Mouse (Mus musculus): Measurements from ENCODE around the gene Btbd3. TPM values are rescaled to one million over a fixed set of nuclear protein-coding genes. Genes with fewer than 3 reads are reported as not detected.

Gene Btbd3
- polyA plus RNA-seq (2012; rRNA removed): 34.5 and 46.4 TPM in 2 replicates

DNA sequence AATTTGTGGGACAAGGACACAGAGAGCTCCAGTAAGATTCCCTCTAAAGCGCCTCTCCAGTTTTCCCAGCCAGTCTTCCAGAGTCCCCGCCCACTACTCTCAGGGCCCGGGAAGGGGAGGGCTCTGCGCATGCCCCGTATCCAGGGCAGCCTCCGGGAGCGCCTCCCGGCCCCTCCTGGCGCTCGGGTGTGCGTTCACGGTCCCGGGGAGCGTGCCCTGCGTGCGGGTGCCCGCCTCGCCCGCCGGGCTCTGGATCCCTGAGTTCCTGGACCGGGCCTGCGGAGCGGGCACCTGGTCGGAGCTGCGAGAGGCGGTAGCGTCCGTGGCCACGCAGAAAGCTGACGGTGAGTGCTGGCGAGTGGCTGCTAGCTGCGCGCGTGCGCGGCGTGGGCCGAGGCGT is at the start of gene Btbd3:
TSS of gene Btbd3 (plus strand) at position 155 of the 400 bp plus-strand sequence.
- TF ChIP-seq POLR2A (IDR thresholded peaks at IDR 0.05; ENCODE audit: borderline replicate concordance, extremely low read depth, insufficient read depth, insufficient read length, poor library complexity, severe bottlenecking) (peak; percentile 73), CTCF (IDR thresholded peaks at IDR 0.05; ENCODE audit: borderline replicate concordance, extremely low read depth, insufficient read depth, insufficient read length) (no peak)
- peak; percentile 97 for DNase-seq (ENCODE audit: low read depth)

DNA sequence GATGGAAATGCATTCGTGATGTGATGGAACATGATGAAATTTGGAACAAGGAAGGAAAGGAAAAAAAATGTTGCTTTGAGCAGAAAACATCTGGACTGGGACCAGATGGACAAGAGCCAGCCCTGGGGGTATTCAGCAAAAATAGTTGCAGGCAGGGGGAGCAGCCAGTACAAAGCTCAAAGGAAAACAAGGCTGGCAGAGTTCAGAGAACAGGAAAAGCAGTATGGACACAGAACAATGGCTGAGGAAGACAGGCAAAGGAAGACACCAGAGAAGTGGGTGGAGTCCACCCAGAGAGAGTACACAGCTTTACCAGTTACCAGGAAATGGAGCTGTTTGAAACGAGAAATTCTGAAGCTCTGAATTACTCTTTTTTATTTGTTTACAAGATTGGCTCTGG is 40.8 kb upstream of the Btbd3 start:
- no peak for TF ChIP-seq CTCF (IDR thresholded peaks at IDR 0.05; ENCODE audit: borderline replicate concordance, extremely low read depth, insufficient read depth, insufficient read length)
- TF ChIP-seq POLR2A (IDR thresholded peaks at IDR 0.05; ENCODE audit: borderline replicate concordance, extremely low read depth, insufficient read depth, insufficient read length, poor library complexity, severe bottlenecking): no peak
- DNase-seq (ENCODE audit: low read depth): peak; percentile 51

DNA sequence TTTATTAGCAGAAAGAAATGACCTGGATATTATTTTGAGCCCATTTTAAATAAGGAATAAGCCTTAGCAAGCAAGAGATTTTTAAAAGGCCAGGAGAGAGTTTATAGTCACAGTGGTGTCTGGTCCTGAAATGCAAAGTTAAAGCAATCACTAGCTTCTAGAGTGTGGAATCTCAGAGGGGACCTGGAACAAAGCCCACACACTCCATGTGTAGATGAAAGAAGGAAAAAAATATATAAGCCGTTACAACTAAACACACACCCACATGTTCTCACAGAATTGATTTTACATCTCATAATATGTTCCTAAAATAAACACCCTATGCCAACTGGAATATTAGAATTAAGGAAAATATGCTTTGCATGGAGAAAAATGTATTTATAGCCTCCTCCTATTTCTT is 36.1 kb upstream of the Btbd3 start:
- DNase-seq (ENCODE audit: low read depth): peak; percentile 58
- TF ChIP-seq POLR2A (IDR thresholded peaks at IDR 0.05; ENCODE audit: borderline replicate concordance, extremely low read depth, insufficient read depth, insufficient read length, poor library complexity, severe bottlenecking): no peak
- TF ChIP-seq CTCF (IDR thresholded peaks at IDR 0.05; ENCODE audit: borderline replicate concordance, extremely low read depth, insufficient read depth, insufficient read length): no peak

DNA sequence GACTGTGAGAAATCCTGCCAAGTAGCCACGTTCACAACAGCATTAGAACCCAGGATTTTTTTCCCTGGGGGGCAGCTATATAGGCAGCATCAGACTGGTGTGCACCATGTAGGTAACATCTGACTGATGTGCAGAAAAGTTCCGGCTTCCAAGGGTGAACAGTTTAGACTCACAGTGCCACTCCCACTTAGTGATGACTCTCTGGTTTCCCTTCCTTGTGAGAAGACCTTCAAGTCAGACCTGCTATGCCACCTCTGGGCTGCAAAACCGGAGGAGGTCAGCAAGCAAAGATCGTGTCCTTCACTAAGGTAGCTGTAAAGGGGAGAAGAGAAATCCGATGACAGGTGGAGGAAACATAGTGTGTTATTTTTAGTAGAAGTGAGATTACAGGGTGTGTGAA is 24.1 kb upstream of the Btbd3 start:
- DNase-seq (ENCODE audit: low read depth): no peak
- TF ChIP-seq POLR2A (IDR thresholded peaks at IDR 0.05; ENCODE audit: borderline replicate concordance, extremely low read depth, insufficient read depth, insufficient read length, poor library complexity, severe bottlenecking): no peak
- TF ChIP-seq CTCF (IDR thresholded peaks at IDR 0.05; ENCODE audit: borderline replicate concordance, extremely low read depth, insufficient read depth, insufficient read length): no peak

DNA sequence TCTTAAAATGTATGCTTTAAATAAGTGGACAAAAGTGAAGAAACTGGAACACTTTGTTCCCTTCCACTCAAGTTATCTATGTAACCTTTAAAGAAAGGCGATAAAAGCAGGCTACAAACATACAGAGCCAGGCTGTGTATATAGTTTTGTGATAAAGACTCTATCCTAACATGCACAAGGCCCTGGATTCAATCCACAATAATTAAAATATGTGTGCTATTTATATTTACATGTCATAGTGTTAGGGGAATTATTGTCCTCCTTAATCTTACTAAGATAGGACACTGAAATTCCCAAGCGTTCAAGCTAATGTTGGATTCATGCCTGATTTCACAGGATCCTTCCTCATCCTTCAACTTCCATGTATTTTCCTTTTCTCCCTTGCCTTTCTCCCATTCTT is 20.2 kb upstream of the Btbd3 start:
- DNase-seq (ENCODE audit: low read depth): no peak
- no peak for TF ChIP-seq CTCF (IDR thresholded peaks at IDR 0.05; ENCODE audit: borderline replicate concordance, extremely low read depth, insufficient read depth, insufficient read length)

DNA sequence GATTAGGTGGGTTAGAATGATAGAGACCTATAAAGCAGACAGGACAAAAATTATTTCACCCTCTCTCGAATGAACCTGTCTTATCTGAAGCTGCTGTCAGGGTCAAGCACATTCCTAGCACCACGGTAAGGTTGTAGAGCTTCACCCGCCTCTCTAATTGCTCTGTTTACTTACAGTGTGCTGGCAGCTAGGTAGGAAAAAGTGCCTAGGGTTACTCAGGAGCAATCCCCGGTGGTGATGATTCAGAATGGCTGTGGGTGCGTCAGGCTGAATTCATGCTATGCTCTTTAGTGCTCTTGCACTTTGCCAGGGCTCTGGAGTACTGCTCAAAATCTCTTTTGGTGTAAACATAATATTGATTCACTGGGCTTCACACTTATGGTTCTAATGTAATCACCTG is 13.9 kb upstream of the Btbd3 start:
- no peak for DNase-seq (ENCODE audit: low read depth)
- TF ChIP-seq CTCF (IDR thresholded peaks at IDR 0.05; ENCODE audit: borderline replicate concordance, extremely low read depth, insufficient read depth, insufficient read length) (no peak), POLR2A (IDR thresholded peaks at IDR 0.05; ENCODE audit: borderline replicate concordance, extremely low read depth, insufficient read depth, insufficient read length, poor library complexity, severe bottlenecking) (no peak)

DNA sequence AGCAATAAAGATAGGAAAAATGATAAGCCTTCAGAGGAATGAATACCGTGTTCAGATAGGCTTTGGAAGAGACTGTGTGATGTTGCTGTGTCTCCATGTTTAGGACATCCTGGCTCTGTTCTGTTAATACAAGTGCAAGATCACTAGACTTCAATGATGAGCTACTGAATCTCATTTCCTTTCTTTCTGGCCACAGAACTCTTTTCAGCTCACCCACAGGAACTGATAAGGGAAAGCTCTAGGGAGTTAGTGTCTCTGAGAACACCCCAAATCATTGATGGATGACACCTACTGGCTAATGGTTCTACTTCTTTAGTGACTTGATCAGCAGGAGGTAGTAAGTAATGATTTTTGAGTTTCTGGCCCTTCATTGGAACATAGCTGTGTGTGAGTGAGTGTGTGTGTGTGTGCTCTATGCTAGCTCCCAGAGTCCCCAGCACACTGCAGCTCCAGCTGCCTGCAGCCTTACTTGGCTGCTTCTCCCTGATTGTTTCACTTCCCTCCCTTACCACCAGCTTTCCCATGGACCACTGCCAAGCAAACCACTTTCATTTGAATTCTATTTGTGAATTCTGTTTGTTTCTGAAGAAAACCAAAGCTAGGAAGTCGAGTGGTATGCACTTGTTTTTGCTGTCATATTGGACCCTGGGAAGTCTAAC is 10.6 kb upstream of the Btbd3 start:
- peak; percentile 83 for DNase-seq (ENCODE audit: low read depth)
- no peak for TF ChIP-seq POLR2A (IDR thresholded peaks at IDR 0.05; ENCODE audit: borderline replicate concordance, extremely low read depth, insufficient read depth, insufficient read length, poor library complexity, severe bottlenecking)

DNA sequence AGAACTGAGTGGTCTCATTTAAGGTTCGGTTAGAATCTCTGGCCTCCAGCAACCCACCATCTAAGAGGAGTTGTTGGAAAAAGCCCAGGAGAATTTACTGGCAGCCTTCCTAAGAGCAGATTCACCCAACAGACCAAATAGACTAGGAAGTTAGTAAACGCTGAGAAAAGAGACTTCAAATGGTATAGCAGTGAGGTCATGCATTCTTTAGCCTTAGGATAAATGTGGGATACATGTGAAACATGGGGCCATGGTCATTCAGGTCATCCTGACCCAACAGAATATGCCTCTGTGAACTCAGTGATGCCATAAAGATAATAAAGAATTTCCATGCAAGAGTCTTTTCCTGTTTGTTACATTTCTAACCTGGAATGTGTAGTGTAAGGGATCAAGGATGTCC is 8.4 kb upstream of the Btbd3 start:
- DNase-seq (ENCODE audit: low read depth): no peak
- no peak for TF ChIP-seq POLR2A (IDR thresholded peaks at IDR 0.05; ENCODE audit: borderline replicate concordance, extremely low read depth, insufficient read depth, insufficient read length, poor library complexity, severe bottlenecking)
- no peak for TF ChIP-seq CTCF (IDR thresholded peaks at IDR 0.05; ENCODE audit: borderline replicate concordance, extremely low read depth, insufficient read depth, insufficient read length)

DNA sequence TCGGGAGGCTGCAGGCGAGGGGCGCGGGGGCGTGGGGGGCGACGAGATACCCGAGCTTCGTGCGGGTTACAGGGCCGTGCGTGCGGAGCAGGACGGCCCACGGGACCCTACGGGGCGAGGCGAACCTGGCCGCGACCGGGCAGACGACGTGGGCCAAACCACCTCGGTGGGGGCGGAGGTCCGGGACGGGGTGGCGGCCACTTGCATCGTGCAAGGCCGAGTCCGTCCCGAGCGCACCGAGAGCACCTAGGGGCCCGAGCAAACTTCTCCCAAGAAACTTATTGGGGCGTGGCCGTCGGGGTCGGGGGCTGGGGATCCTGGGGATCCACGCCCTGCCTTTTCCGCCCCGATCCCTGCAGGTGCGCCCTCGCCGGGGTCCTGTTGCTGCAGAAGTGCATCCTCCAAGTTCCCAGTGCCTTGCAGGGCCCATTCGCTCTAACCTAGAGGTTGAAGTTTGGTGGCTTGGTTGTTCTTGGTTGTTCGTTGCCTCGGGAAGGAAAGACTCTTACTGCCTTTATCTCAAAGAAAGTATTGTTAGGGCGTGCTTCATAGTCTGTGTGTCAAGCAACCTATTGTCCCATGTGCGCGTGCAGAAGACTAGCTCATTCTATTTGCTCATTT is 596 bp downstream of the Btbd3 start:
- TF ChIP-seq POLR2A (IDR thresholded peaks at IDR 0.05; ENCODE audit: borderline replicate concordance, extremely low read depth, insufficient read depth, insufficient read length, poor library complexity, severe bottlenecking): no peak
- TF ChIP-seq CTCF (IDR thresholded peaks at IDR 0.05; ENCODE audit: borderline replicate concordance, extremely low read depth, insufficient read depth, insufficient read length): no peak

DNA sequence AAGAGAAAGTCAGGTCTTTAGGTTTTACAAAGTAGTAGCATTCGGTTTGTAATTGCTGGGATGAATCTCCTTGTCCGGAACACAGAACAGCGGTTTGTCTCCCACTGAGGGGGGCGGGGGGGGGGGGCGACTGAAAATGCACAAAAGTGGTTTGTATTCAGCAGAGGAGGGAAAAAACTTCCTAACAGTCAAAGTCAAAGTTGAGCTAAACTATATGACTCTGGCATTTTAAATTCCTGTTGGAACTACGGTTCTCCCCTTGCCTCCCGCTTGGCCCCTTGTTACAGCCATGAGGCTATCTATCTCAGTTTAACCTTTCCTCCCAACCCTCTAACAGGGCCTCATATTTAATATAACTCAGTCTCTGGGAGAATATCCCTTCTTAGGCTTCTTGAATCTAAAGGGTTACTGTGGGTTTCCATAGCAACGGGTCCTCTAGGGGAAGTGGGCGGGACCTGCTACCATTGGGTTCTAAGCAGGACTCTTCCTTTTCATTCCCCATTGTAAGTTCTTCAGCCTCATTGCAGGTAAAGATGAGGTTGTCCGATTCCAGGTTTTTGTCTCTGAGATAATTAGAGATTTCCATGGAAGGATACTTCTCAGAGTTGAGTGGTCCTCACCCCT is 1.4 kb downstream of the Btbd3 start:
- DNase-seq (ENCODE audit: low read depth): peak; percentile 96
- no peak for TF ChIP-seq CTCF (IDR thresholded peaks at IDR 0.05; ENCODE audit: borderline replicate concordance, extremely low read depth, insufficient read depth, insufficient read length)
- TF ChIP-seq POLR2A (IDR thresholded peaks at IDR 0.05; ENCODE audit: borderline replicate concordance, extremely low read depth, insufficient read depth, insufficient read length, poor library complexity, severe bottlenecking): no peak

More for the DNA sequence above, 596 bp downstream of the Btbd3 start:
- peak; percentile 61 for DNase-seq (ENCODE audit: low read depth)

DNA sequence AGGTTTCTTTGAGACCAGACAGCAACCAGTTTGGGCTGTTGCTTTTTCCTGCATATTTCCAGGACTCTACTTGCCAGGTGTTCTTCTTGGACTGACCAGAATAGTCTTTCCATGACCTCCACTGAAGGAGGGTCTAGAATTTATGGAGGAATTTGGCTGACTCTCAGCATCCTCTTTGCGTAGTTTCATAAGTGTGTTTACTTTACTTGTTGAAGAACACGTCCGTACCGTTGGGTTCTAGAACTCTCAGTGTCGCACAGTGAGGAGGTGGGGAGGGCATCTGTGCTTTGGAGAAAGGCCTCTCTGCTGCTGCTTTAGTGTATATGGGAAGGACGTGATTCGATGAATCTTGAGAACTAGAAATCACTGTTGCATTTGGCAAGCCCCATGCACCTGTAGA is 4.8 kb downstream of the Btbd3 start:
- TF ChIP-seq POLR2A (IDR thresholded peaks at IDR 0.05; ENCODE audit: borderline replicate concordance, extremely low read depth, insufficient read depth, insufficient read length, poor library complexity, severe bottlenecking): no peak
- TF ChIP-seq CTCF (IDR thresholded peaks at IDR 0.05; ENCODE audit: borderline replicate concordance, extremely low read depth, insufficient read depth, insufficient read length): no peak
- DNase-seq (ENCODE audit: low read depth): no peak

DNA sequence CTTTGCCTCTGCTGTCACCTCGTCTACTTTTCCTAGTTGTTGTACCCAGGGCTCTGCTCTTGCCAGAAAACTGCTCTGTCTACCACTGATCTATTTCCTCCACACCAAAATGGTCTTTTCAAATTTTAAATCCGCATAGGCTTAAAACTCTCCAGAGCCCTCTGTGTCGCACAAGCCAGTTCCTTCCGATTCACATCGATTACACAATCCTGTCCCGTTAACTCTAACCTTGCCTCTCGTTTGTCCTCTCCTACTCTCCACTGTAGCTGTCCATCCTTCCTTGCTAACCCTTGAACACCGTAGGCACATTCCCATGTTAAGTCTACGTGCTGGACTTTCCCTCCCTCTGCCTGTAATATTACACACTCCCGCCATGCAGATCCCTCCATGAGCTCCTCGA is 6.5 kb downstream of the Btbd3 start:
- DNase-seq (ENCODE audit: low read depth): no peak

More for the DNA sequence above, 6.5 kb downstream of the Btbd3 start:
- TF ChIP-seq CTCF (IDR thresholded peaks at IDR 0.05; ENCODE audit: borderline replicate concordance, extremely low read depth, insufficient read depth, insufficient read length) (no peak), POLR2A (IDR thresholded peaks at IDR 0.05; ENCODE audit: borderline replicate concordance, extremely low read depth, insufficient read depth, insufficient read length, poor library complexity, severe bottlenecking) (no peak)
